Mouse (Mus musculus): ENCODE data around the gene Ccr10.

DNA sequence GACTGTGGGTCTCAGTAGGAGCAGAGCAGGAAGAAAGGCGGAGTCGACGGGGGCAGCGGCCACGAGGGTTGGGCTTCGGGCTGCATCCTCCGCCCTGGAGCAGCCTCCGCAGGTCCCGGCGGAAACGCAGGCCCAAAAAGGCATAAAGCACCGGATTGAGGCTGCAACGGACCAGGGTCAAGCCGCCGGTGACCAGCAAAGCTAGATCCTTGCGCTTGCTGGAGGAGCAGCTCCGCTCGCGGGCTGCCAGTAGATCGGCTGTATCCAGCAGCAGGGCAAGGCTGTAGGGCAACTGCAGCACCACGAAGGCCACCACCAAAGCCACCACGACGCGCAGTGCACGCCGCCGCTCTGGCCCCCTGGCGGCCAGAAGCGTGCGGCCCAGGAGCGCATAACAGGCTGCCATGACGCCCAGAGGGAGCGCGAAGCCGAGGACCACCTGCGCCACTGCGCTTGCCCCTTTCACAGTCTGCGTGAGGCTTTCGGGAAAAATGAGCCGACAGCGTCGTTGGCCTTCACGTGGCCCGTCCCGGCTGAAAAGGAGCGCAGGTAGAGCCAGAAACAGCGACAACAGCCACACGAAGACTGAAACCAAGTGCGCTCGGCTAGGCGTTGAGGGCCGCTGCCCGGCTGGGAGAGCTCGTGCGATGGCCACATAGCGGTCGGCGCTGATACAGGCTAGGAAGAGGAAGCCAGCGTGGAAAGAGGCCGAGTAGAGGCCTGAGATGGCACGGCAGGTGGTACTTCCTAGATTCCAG lies 1.4 kb downstream of the Ccr10 start:
- TF ChIP-seq ZKSCAN1 (IDR thresholded peaks at IDR 0.05; ENCODE audit: low read depth, low read length) (no peak), JUND (IDR thresholded peaks at IDR 0.05; ENCODE audit: low read depth, low read length) (no peak), CTCF (IDR thresholded peaks at IDR 0.05 in 2 of 3, conservative IDR thresholded peaks at IDR 0.05 in 1 of 3; ENCODE audit: control insufficient read depth in 1 of 3, insufficient read depth in 1 of 3, low read depth in 2 of 3, low read length in 3 of 3, poor library complexity in 1 of 3, severe bottlenecking in 1 of 3) (peak; percentile 23 to 72 (median 67); a peak in 4 of 6 replicates), GATA1 (IDR thresholded peaks at IDR 0.05; ENCODE audit: low read depth, low read length) (no peak), CHD1 (IDR thresholded peaks at IDR 0.05; ENCODE audit: low read depth, low read length) (no peak), RAD21 (IDR thresholded peaks at IDR 0.05; ENCODE audit: low read depth, low read length) (no peak; the same call in none of the 2 replicates), SMC3 (IDR thresholded peaks at IDR 0.05; ENCODE audit: low read depth, low read length) (peak; percentile 72), USF1 (IDR thresholded peaks at IDR 0.05; ENCODE audit: low read depth, low read length) (no peak), EP300 (IDR thresholded peaks at IDR 0.05; ENCODE audit: low read depth in 1 of 2, low read length in 2 of 2) (no peak)

Measured in MEL (cell line).